Mouse (Mus musculus) midbrain, embryonic 16.5 days (tissue): ENCODE results near the gene Tcf7l2. TPM values are rescaled to one million over a fixed set of nuclear protein-coding genes. Genes with fewer than 3 reads are reported as not detected.

Experiments used
- ATAC-seq: fragments of 200-750 bp; cut with Nextera tagmentation; 2 replicates; pipeline ENCODE4 v1.8.0; 2017; ENCODE audit warnings: moderate TSS enrichment
- H3K27ac ChIP-seq: fragments of 300-500 bp; sonication (generic); 2 replicates; pipeline ENCODE4 v1.5.1; 2014; ENCODE audit warnings: mild to moderate bottlenecking, low read length, mixed read lengths
- H3K27me3 ChIP-seq: fragments of 300-500 bp; sonication (generic); 2 replicates; pipeline ENCODE4 v1.6.1; 2014; ENCODE audit warnings: low read depth, low read length, mixed read lengths; ENCODE audit not compliant: control insufficient read depth, insufficient read depth
- H3K36me3 ChIP-seq: fragments of 300-500 bp; sonication (generic); 2 replicates; pipeline ENCODE4 v1.6.1; 2014; ENCODE audit warnings: mild to moderate bottlenecking, low read length, moderate library complexity, mixed read lengths; ENCODE audit not compliant: control insufficient read depth, insufficient read depth
- H3K4me1 ChIP-seq: fragments of 300-500 bp; sonication (generic); 2 replicates; pipeline ENCODE4 v1.6.1; 2014; ENCODE audit warnings: mild to moderate bottlenecking, low read length, mixed read lengths; ENCODE audit not compliant: control insufficient read depth, insufficient read depth
- H3K4me2 ChIP-seq: fragments of 300-500 bp; sonication (generic); 2 replicates; pipeline ENCODE4 v1.6.1; 2014; ENCODE audit warnings: mild to moderate bottlenecking, low read length, mixed read lengths
- H3K4me3 ChIP-seq: fragments of 300-500 bp; sonication (generic); 2 replicates; pipeline ENCODE4 v1.5.1; 2014; ENCODE audit warnings: low read depth, mild to moderate bottlenecking, low read length, moderate library complexity, mixed read lengths
- H3K9ac ChIP-seq: fragments of 300-500 bp; sonication (generic); 2 replicates; pipeline ENCODE4 v1.6.1; 2014; ENCODE audit warnings: low read depth, low read length, mixed read lengths
- H3K9me3 ChIP-seq: fragments of 300-500 bp; sonication (generic); replicated peaks from 2 replicates; pipeline ENCODE4 v1.6.1; 2014; ENCODE audit warnings: mild to moderate bottlenecking, low read length, mixed read lengths; ENCODE audit not compliant: control insufficient read depth, poor library complexity, severe bottlenecking
- WGBS: fragments of 180-500 bp; shearing (Covaris S2); extraction: QIAGEN DNeasy Blood & Tissue Kit; methylation state at CpG from one replicate; pipeline ENCODE4 v1.1.7; 2014; 5-methylcytosine and 5-hydroxymethylcytosine counted together
- polyA plus RNA-seq: library from polyadenylated mRNA; unstranded; fragments of >200 nt; fragmentation: Nextera tagmentation; extraction: Ambion mirVana; gene quantifications from 2 replicates; pipeline ENCODE4 v1.2.1, GENCODE M21; 2015

The Tcf7l2 gene
- polyA plus RNA-seq, 1 experiment from 2014 or later, result 824 TPM

GRCm38 (mm10) chr19:55938254-55939046, 196.8 kb downstream of the Tcf7l2 start:
- WGBS, result 93% methylated on average over 21 of the region's 21 CpGs
- ATAC-seq, result no peak
- H3K4me1 ChIP-seq, result peaks cover 10% of the 10 kb centered on the region; the same call in 1 of the 2 replicates
- H3K9me3 ChIP-seq, result no peaks in the 10 kb centered on the region
- no peaks in the 10 kb centered on the region for H3K36me3 ChIP-seq
- no peak overlapping the region for H3K4me3 ChIP-seq
- H3K9ac ChIP-seq, result no peak overlapping the region
- no peaks in the 10 kb centered on the region for H3K27me3 ChIP-seq
- H3K4me2 ChIP-seq, result no peak overlapping the region
- no peak overlapping the region for H3K27ac ChIP-seq

GRCm38 (mm10) chr19:55939090-55939489, 197.5 kb downstream of the Tcf7l2 start:
- Histone ChIP-seq H3K9ac (no peak overlapping the region), H3K36me3 (no peaks in the 10 kb centered on the region), H3K4me3 (no peak overlapping the region), H3K9me3 (no peaks in the 10 kb centered on the region), H3K27me3 (no peaks in the 10 kb centered on the region), H3K4me2 (no peak overlapping the region), H3K27ac (no peak overlapping the region), H3K4me1 (peaks cover 9% of the 10 kb centered on the region; the same call in 1 of the 2 replicates)
- no peak for ATAC-seq
- 91% methylated on average over 5 of the region's 5 CpGs for WGBS

- H3K9me3 ChIP-seq, result no peaks in the 10 kb centered on the region
- ATAC-seq, result no peak
- no peaks in the 10 kb centered on the region for H3K36me3 ChIP-seq
- H3K27ac ChIP-seq, result no peak overlapping the region
- no peaks in the 10 kb centered on the region for H3K27me3 ChIP-seq
- H3K9ac ChIP-seq, result no peak overlapping the region
- no peak overlapping the region for H3K4me3 ChIP-seq
- 92% methylated on average over 4 of the region's 4 CpGs for WGBS
- H3K4me2 ChIP-seq, result no peak overlapping the region
- H3K4me1 ChIP-seq, result peaks cover 7% of the 10 kb centered on the region; the same call in 1 of the 2 replicates
Measured at GRCm38 (mm10) chr19:55939719-55940118, 198.1 kb downstream of the Tcf7l2 start.

GRCm38 (mm10) chr19:55940538-55941252, 199.1 kb downstream of the Tcf7l2 start:
- Histone ChIP-seq H3K27me3 (no peaks in the 10 kb centered on the region), H3K4me3 (no peak overlapping the region), H3K27ac (no peak overlapping the region), H3K36me3 (no peaks in the 10 kb centered on the region), H3K9ac (no peak overlapping the region), H3K4me2 (no peak overlapping the region), H3K4me1 (peaks cover 7% of the 10 kb centered on the region; the same call in 1 of the 2 replicates), H3K9me3 (no peaks in the 10 kb centered on the region)
- WGBS, result 37% methylated on average over 11 of the region's 11 CpGs
- ATAC-seq, result peak; percentile 73; the same call in 1 of the 2 replicates

- Histone ChIP-seq H3K4me3 (no peak overlapping the region), H3K27ac (peak overlapping the region; percentile 55; the same call in 1 of the 2 replicates), H3K9me3 (no peaks in the 10 kb centered on the region), H3K9ac (no peak overlapping the region), H3K27me3 (no peaks in the 10 kb centered on the region), H3K36me3 (no peaks in the 10 kb centered on the region), H3K4me2 (no peak overlapping the region), H3K4me1 (peaks cover 7% of the 10 kb centered on the region; the same call in 1 of the 2 replicates)
- WGBS, result 67% methylated on average over 16 of the region's 16 CpGs
- ATAC-seq, result no peak
Measured at GRCm38 (mm10) chr19:55941253-55942125, 199.9 kb downstream of the Tcf7l2 start.

GRCm38 (mm10) chr19:55951397-55951796, 209.8 kb downstream of the Tcf7l2 start:
- Histone ChIP-seq H3K4me3 (no peak overlapping the region), H3K27me3 (no peaks in the 10 kb centered on the region), H3K4me1 (no peaks in the 10 kb centered on the region), H3K9ac (no peak overlapping the region), H3K9me3 (no peaks in the 10 kb centered on the region), H3K4me2 (no peak overlapping the region), H3K27ac (no peak overlapping the region), H3K36me3 (no peaks in the 10 kb centered on the region)
- WGBS, result 78% methylated on average over 5 of the region's 5 CpGs
- ATAC-seq, result no peak

GRCm38 (mm10) chr19:55953207-55953606, 211.6 kb downstream of the Tcf7l2 start:
- WGBS, result 39% methylated on average over 3 of the region's 3 CpGs
- no peak overlapping the region for H3K4me3 ChIP-seq
- no peak overlapping the region for H3K9ac ChIP-seq
- no peaks in the 10 kb centered on the region for H3K9me3 ChIP-seq
- no peaks in the 10 kb centered on the region for H3K4me1 ChIP-seq
- no peak overlapping the region for H3K27ac ChIP-seq
- H3K36me3 ChIP-seq, result no peaks in the 10 kb centered on the region
- peak; percentile 80 for ATAC-seq
- no peak overlapping the region for H3K4me2 ChIP-seq
- H3K27me3 ChIP-seq, result no peaks in the 10 kb centered on the region

GRCm38 (mm10) chr19:55955126-55955525, 213.5 kb downstream of the Tcf7l2 start:
- Histone ChIP-seq H3K9me3 (peaks cover 9% of the 10 kb centered on the region), H3K36me3 (no peaks in the 10 kb centered on the region), H3K9ac (no peak overlapping the region), H3K4me2 (no peak overlapping the region), H3K4me3 (no peak overlapping the region), H3K27me3 (no peaks in the 10 kb centered on the region), H3K27ac (no peak overlapping the region), H3K4me1 (no peaks in the 10 kb centered on the region)
- no peak for ATAC-seq
- WGBS, result 82% methylated on average over 3 of the region's 3 CpGs
